Mouse (Mus musculus) yolk sac, embryonic 10.5 days (tissue): ENCODE results near the gene Son.

Experiments used
- DNase-seq: peaks from one replicate; pipeline ENCODE4 v3.0.0-alpha.2; 2017; ENCODE audit warnings: low spot score

Gene Son

GRCm38 (mm10) chr16:91688023-91688618 is 40.8 kb downstream of the Son start:
- DNase-seq: no peak

- peak; percentile 92 for DNase-seq
Observed at GRCm38 (mm10) chr16:91688619-91689334, 41.5 kb downstream of the Son start, which contains the start of gene Donson. Donson (minus strand) TSS chr16:91688770.

GRCm38 (mm10) chr16:91689791-91690190 is 42.5 kb downstream of the Son start:
- no peak for DNase-seq

GRCm38 (mm10) chr16:91694455-91695084 is 47.3 kb downstream of the Son start:
- peak; percentile 66 for DNase-seq

- no peak for DNase-seq
Observed at GRCm38 (mm10) chr16:91695108-91695755, 47.9 kb downstream of the Son start.

GRCm38 (mm10) chr16:91698995-91699394 is 51.7 kb downstream of the Son start:
- no peak for DNase-seq

- DNase-seq: no peak
Observed at GRCm38 (mm10) chr16:91701908-91702307, 54.6 kb downstream of the Son start.

- DNase-seq: peak; percentile 32
Observed at GRCm38 (mm10) chr16:91702771-91703188, 55.5 kb downstream of the Son start.

- DNase-seq: no peak
Observed at GRCm38 (mm10) chr16:91704603-91705340, 57.5 kb downstream of the Son start.

GRCm38 (mm10) chr16:91710241-91710640 is 62.9 kb downstream of the Son start:
- no peak for DNase-seq

GRCm38 (mm10) chr16:91716927-91717349 is 69.6 kb downstream of the Son start:
- DNase-seq: peak; percentile 83

- DNase-seq: no peak
Observed at GRCm38 (mm10) chr16:91717399-91717798, 70.1 kb downstream of the Son start.

GRCm38 (mm10) chr16:91724247-91724646 is 76.9 kb downstream of the Son start:
- DNase-seq: no peak

GRCm38 (mm10) chr16:91727433-91727832 is 80.1 kb downstream of the Son start:
- DNase-seq: peak; percentile 70

- peak; percentile 99 for DNase-seq
Observed at GRCm38 (mm10) chr16:91728123-91729065, 81.1 kb downstream of the Son start, which contains the start of gene Cryzl1. Cryzl1 (minus strand) TSS chr16:91728975.
